Mouse (Mus musculus): ENCODE measurements around the gene Ccdc9. TPM values are rescaled to one million over a fixed set of nuclear protein-coding genes. Genes with fewer than 3 reads are reported as not detected.

Ccdc9 gene
- polyA plus RNA-seq, 1 experiment from 2014 or later: 43.2 TPM

DNA sequence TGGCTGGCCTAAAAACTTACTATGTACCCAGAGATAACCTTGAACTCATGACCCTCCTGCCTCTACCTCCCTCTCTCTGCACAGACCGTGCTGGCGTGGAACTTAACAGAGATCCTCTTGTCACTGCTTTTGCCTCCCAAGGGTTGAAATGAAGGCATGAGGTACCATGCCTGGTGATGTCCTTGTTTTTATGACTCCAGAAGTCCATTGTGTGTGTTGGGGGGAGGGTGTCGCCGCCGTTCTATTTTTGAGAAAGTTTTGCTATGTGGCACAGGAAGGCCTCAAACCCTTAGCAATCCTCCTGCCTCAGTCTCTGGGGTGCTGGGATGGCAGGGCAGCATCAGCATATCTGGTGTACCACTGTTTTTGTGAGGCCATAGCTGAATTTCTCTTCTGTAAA, 12.3 kb upstream of the Ccdc9 start:
- Histone ChIP-seq H3K4me1 (peaks cover 36% of the 10 kb centered on the region), H3K9me3 (no peaks in the 10 kb centered on the region), H3K9ac (replicated peaks) (peak overlapping the region; percentile 50; the same call in 1 of the 2 replicates), H3K36me3 (no peaks in the 10 kb centered on the region), H3K27ac (replicated peaks) (peak overlapping the region; percentile 75; the same call in 1 of the 2 replicates), H3K4me3 (peak overlapping the region; percentile 46), H3K4me2 (replicated peaks) (peak overlapping the region; percentile 83), H3K27me3 (peaks cover 18% of the 10 kb centered on the region; the same call in 1 of the 2 replicates)
- 76% methylated on average over 5 of the region's 5 CpGs for WGBS
- ATAC-seq (ENCODE audit: low FRiP score, low read depth): no peak

DNA sequence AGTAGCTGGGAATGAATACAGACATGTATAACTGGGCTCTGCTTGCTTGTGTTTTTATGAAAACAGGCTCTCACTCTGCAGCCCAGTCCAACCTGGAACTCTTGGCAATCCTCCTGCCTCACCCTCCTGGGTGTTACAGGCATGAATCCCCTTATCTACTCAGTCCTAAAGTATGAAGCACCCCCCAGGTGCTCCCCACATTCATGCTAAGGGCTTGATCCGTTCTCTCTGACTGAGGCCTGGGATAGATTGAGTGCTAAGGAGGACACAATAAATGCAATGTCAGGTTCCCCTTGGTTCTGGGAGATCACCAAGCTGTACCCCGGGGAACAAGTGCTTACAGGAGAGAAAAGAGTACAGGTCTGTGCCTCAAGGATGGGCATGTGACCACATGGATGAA, 11.0 kb upstream of the Ccdc9 start:
- no peaks in the 10 kb centered on the region for H3K36me3 ChIP-seq
- H3K4me2 ChIP-seq (replicated peaks): no peak overlapping the region
- peak overlapping the region; percentile 2; the same call in 1 of the 2 replicates for H3K27ac ChIP-seq (replicated peaks)
- H3K27me3 ChIP-seq: peaks cover 18% of the 10 kb centered on the region; the same call in 1 of the 2 replicates
- ATAC-seq (ENCODE audit: low FRiP score, low read depth): no peak
- H3K4me3 ChIP-seq: no peak overlapping the region
- no peaks in the 10 kb centered on the region for H3K9me3 ChIP-seq
- H3K4me1 ChIP-seq: peaks cover 36% of the 10 kb centered on the region
- 73% methylated on average over 2 of the region's 2 CpGs for WGBS
- no peak overlapping the region for H3K9ac ChIP-seq (replicated peaks)

DNA sequence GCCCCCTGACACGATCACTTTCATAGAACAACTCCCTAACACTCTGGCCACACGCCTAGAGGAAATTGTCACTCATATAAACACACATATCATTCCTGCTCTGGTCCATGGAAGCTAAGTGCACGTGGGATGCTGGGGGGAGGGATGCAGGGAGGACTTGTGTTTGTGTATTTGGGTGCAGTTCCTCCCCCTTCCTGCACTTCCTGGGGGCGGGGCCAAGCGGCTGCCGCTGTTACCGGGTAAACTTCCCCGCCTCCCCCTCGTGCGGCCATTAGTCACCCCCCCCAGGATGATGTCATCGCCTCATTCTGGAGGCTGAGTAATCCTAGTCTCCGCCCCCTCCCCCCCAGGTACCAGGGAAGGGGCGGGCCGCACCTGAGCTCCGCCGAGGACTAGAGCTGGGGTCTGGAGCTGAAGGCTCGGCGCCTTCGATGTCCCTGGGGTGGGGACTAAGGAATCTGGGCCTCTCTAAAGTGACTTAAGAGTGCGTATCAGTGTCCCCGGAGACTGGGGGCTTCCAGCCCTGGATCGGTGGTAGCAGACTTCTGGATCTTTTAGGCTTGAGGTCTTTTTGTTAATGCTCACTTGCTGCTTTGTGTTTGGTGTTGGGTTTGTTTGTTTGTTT, 10.3 kb upstream of the Ccdc9 start:
- Histone ChIP-seq H3K4me1 (peaks cover 36% of the 10 kb centered on the region), H3K4me3 (peak overlapping the region; percentile 36), H3K27ac (replicated peaks) (0 out of 2 replicates have a peak overlapping the region, but pooled peaks have one; percentile 2), H3K4me2 (replicated peaks) (peak overlapping the region; percentile 61), H3K9me3 (no peaks in the 10 kb centered on the region), H3K9ac (replicated peaks) (peak overlapping the region; percentile 35), H3K27me3 (peaks cover 18% of the 10 kb centered on the region; the same call in 1 of the 2 replicates), H3K36me3 (no peaks in the 10 kb centered on the region)
- WGBS: 1% methylated on average over 22 of the region's 22 CpGs
- ATAC-seq (ENCODE audit: low FRiP score, low read depth): no peak

DNA sequence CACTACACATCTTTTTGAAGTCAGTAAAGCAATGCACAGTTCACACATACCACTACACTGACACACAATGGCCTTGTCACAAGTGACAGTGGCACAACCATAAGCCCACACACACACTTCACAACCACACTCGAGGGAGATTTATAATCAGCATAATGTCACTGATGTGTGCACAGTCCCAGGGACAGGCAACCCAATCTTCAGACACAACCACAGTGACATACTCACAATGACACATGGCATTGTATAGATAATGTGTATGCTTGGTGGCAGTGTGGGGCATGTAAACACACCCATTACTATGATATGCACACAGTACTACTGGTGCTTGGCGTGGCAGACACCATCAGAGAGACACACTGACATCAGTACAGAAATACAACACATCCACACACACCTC, 9.6 kb upstream of the Ccdc9 start:
- no peaks in the 10 kb centered on the region for H3K9me3 ChIP-seq
- peaks cover 36% of the 10 kb centered on the region for H3K4me1 ChIP-seq
- H3K27ac ChIP-seq (replicated peaks): no peak overlapping the region
- peak overlapping the region; percentile 35; the same call in 1 of the 2 replicates for H3K9ac ChIP-seq (replicated peaks)
- ATAC-seq (ENCODE audit: low FRiP score, low read depth): no peak
- H3K27me3 ChIP-seq: peaks cover 18% of the 10 kb centered on the region; the same call in 1 of the 2 replicates
- H3K4me3 ChIP-seq: peak overlapping the region; percentile 36; the same call in 1 of the 2 replicates
- H3K36me3 ChIP-seq: no peaks in the 10 kb centered on the region
- H3K4me2 ChIP-seq (replicated peaks): peak overlapping the region; percentile 91
- WGBS: 42% methylated on average over 2 of the region's 2 CpGs

DNA sequence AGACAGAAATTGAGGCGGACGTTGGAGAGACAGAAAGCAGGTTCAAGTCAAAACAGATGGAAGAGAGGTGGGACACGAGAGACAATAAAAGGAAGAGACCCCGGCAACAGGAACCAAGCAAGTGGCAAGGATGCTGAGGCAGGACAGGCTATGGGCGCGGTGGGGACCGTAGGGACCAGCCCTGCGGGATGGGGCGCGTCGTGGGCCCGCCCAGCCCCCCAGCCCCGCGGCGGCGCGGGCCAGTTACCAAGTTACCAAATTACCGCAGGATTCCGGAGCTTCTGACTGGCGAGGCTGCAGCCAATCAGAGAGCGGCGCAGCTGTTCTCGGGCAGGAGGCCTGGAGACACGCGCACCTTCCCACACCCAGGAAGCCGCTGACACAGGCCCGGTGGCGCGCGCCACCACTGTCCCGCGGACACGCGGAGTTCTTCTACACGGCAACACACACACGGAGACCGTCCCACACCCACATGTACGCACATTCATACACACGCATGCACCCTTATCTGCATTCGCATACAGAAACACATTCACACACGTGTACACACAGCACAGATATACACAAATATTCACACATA, 8.8 kb upstream of the Ccdc9 start:
- peak overlapping the region; percentile 49 for H3K4me3 ChIP-seq
- H3K36me3 ChIP-seq: no peaks in the 10 kb centered on the region
- ATAC-seq (ENCODE audit: low FRiP score, low read depth): peak; percentile 47
- peaks cover 18% of the 10 kb centered on the region; the same call in 1 of the 2 replicates for H3K27me3 ChIP-seq
- H3K9me3 ChIP-seq: no peaks in the 10 kb centered on the region
- peak overlapping the region; percentile 65 for H3K9ac ChIP-seq (replicated peaks)
- 2% methylated on average over 37 of the region's 41 CpGs for WGBS
- peaks cover 36% of the 10 kb centered on the region for H3K4me1 ChIP-seq
- peak overlapping the region; percentile 91 for H3K4me2 ChIP-seq (replicated peaks)
- peak overlapping the region; percentile 81 for H3K27ac ChIP-seq (replicated peaks)

DNA sequence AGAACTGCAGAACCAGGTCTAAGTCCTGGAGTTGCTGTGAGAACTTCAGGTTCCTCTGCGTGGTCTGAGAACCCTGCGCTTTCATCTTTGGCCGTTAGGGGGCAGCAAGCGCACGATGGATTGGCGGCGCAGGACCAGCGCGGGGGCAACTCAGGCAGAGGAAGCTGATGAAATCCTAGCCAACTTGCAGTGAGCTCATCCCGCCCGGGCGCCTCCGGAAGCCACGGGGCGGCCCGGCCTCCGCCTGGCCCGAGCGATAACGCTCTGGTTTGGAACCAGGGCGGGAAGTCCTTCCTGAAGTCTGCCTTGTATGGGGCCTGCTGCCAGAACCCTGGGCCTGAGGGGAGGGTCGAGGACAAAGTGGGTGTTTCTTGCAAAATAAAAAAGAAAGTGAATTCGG, 8.2 kb upstream of the Ccdc9 start:
- H3K9me3 ChIP-seq: no peaks in the 10 kb centered on the region
- ATAC-seq (ENCODE audit: low FRiP score, low read depth): peak; percentile 67
- peak overlapping the region; percentile 65 for H3K9ac ChIP-seq (replicated peaks)
- peak overlapping the region; percentile 49 for H3K4me3 ChIP-seq
- H3K4me1 ChIP-seq: peaks cover 32% of the 10 kb centered on the region
- under 1% methylated on average over 23 of the region's 23 CpGs for WGBS
- H3K36me3 ChIP-seq: no peaks in the 10 kb centered on the region
- H3K27me3 ChIP-seq: peaks cover 18% of the 10 kb centered on the region; the same call in 1 of the 2 replicates
- H3K4me2 ChIP-seq (replicated peaks): peak overlapping the region; percentile 91
- H3K27ac ChIP-seq (replicated peaks): peak overlapping the region; percentile 81

DNA sequence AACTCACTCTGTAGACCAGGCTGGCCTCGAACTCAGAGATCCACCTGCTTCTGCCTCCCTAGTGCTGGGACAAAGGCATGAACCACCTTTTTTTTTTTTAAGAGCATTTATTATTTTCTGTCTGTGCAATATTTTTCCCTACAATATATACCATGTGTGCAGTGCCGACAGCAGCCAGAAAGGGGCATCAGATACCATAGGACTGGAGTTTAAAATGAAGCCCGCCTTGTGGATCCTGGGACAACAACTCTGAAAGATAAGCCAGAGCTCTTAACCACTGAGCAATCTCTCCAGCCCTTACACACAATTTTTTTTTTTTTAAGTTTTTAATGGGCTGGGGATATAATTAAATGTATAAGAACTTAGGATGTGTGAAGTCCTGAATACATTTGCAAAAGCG, 7.8 kb upstream of the Ccdc9 start:
- no peak overlapping the region for H3K9ac ChIP-seq (replicated peaks)
- no peak overlapping the region for H3K4me3 ChIP-seq
- ATAC-seq (ENCODE audit: low FRiP score, low read depth): no peak; the same call in 1 of the 2 replicates
- peaks cover 18% of the 10 kb centered on the region; the same call in 1 of the 2 replicates for H3K27me3 ChIP-seq
- no peak overlapping the region for H3K27ac ChIP-seq (replicated peaks)
- H3K36me3 ChIP-seq: no peaks in the 10 kb centered on the region
- H3K4me2 ChIP-seq (replicated peaks): peak overlapping the region; percentile 91; the same call in 1 of the 2 replicates
- 32% methylated on average over 4 of the region's 4 CpGs for WGBS
- H3K4me1 ChIP-seq: peaks cover 31% of the 10 kb centered on the region
- H3K9me3 ChIP-seq: no peaks in the 10 kb centered on the region

DNA sequence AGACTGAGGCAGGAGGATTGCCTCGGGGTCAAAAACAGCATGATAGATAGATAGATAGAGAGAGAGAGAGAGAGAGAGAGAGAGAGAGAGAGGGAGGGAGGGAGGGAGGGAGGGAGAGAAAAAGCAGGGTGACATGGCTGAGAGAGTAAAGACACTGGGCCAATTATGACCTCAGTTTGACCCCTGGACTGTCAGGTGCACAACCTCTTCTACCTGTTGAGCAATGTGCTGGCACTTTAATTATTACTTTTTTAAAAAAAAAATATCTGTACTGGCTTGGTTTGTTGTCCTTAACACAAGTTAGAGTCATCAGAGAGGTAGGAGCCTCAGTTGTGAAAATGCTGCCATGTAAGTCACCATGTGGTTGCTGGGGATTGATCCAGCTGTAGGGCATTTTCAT, 1.2 kb upstream of the Ccdc9 start:
- no peak overlapping the region for H3K4me3 ChIP-seq
- H3K4me2 ChIP-seq (replicated peaks): no peak overlapping the region
- no peaks in the 10 kb centered on the region for H3K27me3 ChIP-seq
- ATAC-seq (ENCODE audit: low FRiP score, low read depth): no peak
- no peak overlapping the region for H3K9ac ChIP-seq (replicated peaks)
- no peaks in the 10 kb centered on the region for H3K9me3 ChIP-seq
- WGBS: 80% methylated on average over 1 of the region's 1 CpGs
- peaks cover 12% of the 10 kb centered on the region for H3K4me1 ChIP-seq
- peaks cover 15% of the 10 kb centered on the region for H3K36me3 ChIP-seq
- no peak overlapping the region for H3K27ac ChIP-seq (replicated peaks)

DNA sequence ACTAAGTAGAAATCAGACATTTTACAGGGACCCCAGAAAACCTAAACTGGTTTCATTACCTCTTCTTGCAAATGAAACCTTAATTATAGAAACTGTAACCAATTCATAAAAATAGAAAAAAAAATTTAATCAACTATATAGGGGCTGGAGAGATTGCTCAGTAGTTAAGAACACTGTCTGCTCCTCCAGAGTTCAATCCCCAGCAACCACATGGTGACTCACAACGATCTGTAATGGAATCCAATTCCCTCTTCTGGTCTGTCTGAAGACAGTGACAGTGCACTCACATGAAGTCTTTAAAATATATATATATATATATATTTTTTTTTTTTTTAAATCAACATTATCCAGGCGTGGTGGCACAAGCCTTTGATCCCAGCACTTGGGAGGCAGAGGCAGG, 421 bp upstream of the Ccdc9 start:
- WGBS: 83% methylated on average over 2 of the region's 2 CpGs
- peak overlapping the region; percentile 71 for H3K9ac ChIP-seq (replicated peaks)
- ATAC-seq (ENCODE audit: low FRiP score, low read depth): no peak

DNA sequence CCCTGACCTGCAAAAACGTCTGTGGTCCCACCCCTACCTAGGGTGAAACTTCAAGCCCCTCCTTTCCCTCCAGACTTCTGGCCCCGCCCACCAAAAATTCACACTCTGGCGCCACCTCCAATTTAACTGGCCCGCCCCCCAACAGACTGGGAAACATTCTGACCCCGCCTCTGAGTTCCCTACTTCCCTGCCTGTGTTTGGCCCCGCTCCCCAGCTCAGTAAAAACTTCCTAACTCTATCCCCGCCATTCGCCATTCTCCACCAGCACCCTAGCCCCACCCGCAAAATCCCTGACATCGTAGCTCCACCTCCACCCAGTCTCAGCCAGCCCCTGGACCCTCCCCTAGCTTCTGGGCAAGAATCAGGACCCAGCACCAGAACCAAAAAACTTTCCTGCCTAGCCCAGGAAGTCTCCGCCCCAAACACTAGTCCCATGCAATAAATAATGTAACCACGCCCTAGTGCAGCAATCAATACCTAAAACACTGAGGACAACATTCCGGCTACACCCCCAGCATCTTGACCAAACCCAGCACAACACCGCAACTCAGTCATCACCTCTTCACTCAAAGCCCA, 1.1 kb downstream of the Ccdc9 start:
- H3K9me3 ChIP-seq: no peaks in the 10 kb centered on the region
- peak; percentile 63 for ATAC-seq (ENCODE audit: low FRiP score, low read depth)
- WGBS: 6% methylated on average over 14 of the region's 14 CpGs
- H3K27ac ChIP-seq (replicated peaks): peak overlapping the region; percentile 11; the same call in 1 of the 2 replicates
- peak overlapping the region; percentile 49 for H3K4me2 ChIP-seq (replicated peaks)
- H3K4me3 ChIP-seq: peak overlapping the region; percentile 82
- peaks cover 12% of the 10 kb centered on the region for H3K4me1 ChIP-seq
- peaks cover 38% of the 10 kb centered on the region for H3K36me3 ChIP-seq
- H3K27me3 ChIP-seq: no peaks in the 10 kb centered on the region
- H3K9ac ChIP-seq (replicated peaks): no peak overlapping the region; the same call in 1 of the 2 replicates

More for the DNA sequence above, 421 bp upstream of the Ccdc9 start:
- peaks cover 23% of the 10 kb centered on the region for H3K36me3 ChIP-seq
- peak overlapping the region; percentile 82 for H3K4me3 ChIP-seq
- H3K4me1 ChIP-seq: peaks cover 12% of the 10 kb centered on the region
- H3K4me2 ChIP-seq (replicated peaks): peak overlapping the region; percentile 49
- H3K27me3 ChIP-seq: no peaks in the 10 kb centered on the region
- H3K27ac ChIP-seq (replicated peaks): peak overlapping the region; percentile 93
- H3K9me3 ChIP-seq: no peaks in the 10 kb centered on the region

DNA sequence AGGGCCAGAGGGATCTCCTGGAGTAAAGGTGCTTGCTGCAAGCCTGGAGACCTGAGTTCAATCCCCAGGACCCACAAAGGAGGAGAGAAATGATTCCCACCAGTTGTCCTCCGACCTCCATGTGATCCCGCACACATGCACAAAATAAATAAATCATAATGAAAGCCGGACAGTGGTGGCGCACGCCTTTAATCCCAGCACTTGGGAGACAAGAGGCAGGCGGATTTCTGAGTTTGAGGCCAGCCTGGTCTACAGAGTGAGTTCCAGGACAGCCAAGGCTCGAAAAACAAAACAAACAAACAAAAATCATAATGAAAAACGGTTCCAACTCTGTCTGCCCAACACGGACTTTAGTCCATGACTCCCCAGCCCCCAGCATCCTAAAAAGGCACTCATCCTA, 1.7 kb downstream of the Ccdc9 start:
- peaks cover 12% of the 10 kb centered on the region for H3K4me1 ChIP-seq
- H3K4me3 ChIP-seq: 0 out of 2 replicates have a peak overlapping the region, but pooled peaks have one; percentile 82
- WGBS: 84% methylated on average over 9 of the region's 9 CpGs
- H3K9ac ChIP-seq (replicated peaks): no peak overlapping the region; the same call in 1 of the 2 replicates
- no peak overlapping the region for H3K27ac ChIP-seq (replicated peaks)
- H3K4me2 ChIP-seq (replicated peaks): no peak overlapping the region; the same call in 1 of the 2 replicates
- ATAC-seq (ENCODE audit: low FRiP score, low read depth): no peak
- H3K27me3 ChIP-seq: no peaks in the 10 kb centered on the region
- peaks cover 44% of the 10 kb centered on the region for H3K36me3 ChIP-seq
- H3K9me3 ChIP-seq: no peaks in the 10 kb centered on the region

DNA sequence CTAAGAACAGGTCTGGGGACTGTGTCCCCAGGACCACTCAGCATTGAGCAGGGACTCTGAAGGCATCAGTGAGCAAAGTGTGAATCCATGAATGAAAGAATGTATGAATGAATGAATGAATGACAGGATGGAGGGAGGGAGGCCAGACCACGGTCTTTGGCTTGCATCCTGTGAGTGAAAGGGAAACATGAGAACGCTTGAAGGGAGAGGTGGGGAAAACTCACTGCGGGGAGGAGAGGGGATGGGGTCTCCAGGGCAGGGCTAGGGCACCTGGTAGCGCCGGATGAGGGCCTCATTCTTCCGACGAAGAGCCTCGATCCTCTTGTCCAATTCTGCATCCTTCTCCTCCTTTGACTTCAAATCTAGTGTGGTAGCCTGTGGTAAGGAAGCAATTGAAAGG, 2.6 kb downstream of the Ccdc9 start:
- H3K4me3 ChIP-seq: no peak overlapping the region
- H3K9me3 ChIP-seq: no peaks in the 10 kb centered on the region
- H3K27ac ChIP-seq (replicated peaks): no peak overlapping the region
- WGBS: 90% methylated on average over 8 of the region's 8 CpGs
- ATAC-seq (ENCODE audit: low FRiP score, low read depth): no peak
- no peak overlapping the region for H3K9ac ChIP-seq (replicated peaks)
- no peak overlapping the region for H3K4me2 ChIP-seq (replicated peaks)
- peaks cover 50% of the 10 kb centered on the region for H3K36me3 ChIP-seq
- H3K4me1 ChIP-seq: peaks cover 12% of the 10 kb centered on the region
- H3K27me3 ChIP-seq: no peaks in the 10 kb centered on the region

Measured in midbrain, embryonic 12.5 days (tissue).